Mouse (Mus musculus) adrenal gland, postnatal 25 days (tissue): ENCODE measurements around the gene Klhl40. TPM values are rescaled to one million over a fixed set of nuclear protein-coding genes. Genes with fewer than 3 reads are reported as not detected.

Source experiments
- DNase-seq: peaks from one replicate; pipeline ENCODE4 v3.0.0; 2021; ENCODE audit warnings: mixed read lengths
- total RNA-seq: library from RNA; stranded (reverse); gene quantifications from 2 replicates; pipeline ENCODE4 v1.2.3, GENCODE M21; 2021

The Klhl40 gene
- total RNA-seq, 1 experiment from 2014 or later, result 0.18 TPM

DNA sequence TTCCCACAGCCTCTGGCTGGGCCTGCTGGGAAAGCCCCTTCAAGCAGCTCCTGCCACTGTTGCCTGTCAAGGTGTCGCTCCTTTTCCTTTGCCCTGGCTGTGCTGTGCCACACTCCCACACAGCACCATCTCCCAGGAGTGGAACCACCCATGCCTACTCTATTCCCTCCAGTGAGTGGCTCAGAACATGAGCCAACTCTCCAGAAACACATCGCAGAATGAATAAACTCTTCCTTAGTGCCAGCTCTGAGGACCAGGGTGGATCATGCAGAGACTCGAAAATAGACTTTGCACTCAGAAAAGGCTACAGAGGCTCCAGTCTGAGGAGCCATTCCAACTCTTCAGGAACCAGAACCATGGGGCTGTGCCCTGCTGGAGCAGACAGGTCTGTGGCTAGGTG, 48.9 kb downstream of the Klhl40 start:
- DNase-seq, result no peak

DNA sequence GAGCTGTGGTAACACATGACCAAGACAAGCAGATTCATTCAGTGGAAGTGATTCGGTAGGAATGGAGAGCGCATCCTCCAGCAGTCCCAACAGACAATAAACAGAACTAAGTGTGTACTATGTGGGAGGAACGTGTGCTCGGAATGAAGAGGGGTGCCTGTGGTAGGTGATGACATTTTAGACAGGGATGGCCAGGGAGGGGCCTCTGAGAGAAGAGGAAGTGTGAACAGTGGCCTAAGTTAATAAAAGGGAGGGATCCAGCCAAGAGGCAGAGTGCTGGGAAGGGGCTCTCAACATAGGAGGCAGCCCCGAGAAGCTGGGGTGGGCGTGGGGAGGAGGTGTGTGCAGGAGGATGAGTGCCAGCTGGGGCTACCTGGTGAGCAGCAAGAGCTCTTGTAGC, 50.9 kb downstream of the Klhl40 start:
- no peak for DNase-seq

DNA sequence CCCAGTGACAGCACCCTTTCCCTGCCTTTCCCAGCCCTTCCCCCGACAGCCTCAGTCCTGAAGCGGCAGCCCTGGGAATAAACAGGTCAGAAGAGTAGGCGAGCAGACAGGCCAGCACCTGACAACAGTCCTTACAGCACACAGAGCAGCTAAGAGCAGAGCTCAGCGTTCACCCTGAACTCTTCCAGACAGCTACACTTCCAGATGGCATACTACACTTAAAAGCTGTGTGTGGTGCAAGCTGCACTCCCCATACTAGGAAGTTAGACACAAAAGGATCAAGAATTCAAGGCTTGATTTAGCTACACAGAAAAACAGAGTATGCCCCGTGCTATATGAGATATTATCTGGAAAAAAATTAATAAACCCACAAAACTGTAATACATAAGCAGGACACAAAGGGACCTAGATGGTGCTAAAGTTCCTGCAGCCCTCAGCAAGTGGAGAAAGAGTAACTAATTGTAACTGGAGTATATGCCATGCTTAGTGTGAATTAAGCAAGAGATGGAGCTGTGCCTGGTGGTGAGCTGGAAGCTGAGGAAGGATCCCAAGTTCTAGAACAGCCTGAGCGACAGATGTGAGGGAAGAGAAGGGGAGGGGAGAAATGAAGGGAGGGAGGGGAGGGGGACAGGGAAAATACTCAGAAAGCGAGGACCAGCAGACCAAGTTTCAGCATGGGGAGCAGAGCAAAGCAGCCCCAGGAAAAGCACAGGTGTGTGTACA, 52.0 kb downstream of the Klhl40 start:
- DNase-seq, result no peak

DNA sequence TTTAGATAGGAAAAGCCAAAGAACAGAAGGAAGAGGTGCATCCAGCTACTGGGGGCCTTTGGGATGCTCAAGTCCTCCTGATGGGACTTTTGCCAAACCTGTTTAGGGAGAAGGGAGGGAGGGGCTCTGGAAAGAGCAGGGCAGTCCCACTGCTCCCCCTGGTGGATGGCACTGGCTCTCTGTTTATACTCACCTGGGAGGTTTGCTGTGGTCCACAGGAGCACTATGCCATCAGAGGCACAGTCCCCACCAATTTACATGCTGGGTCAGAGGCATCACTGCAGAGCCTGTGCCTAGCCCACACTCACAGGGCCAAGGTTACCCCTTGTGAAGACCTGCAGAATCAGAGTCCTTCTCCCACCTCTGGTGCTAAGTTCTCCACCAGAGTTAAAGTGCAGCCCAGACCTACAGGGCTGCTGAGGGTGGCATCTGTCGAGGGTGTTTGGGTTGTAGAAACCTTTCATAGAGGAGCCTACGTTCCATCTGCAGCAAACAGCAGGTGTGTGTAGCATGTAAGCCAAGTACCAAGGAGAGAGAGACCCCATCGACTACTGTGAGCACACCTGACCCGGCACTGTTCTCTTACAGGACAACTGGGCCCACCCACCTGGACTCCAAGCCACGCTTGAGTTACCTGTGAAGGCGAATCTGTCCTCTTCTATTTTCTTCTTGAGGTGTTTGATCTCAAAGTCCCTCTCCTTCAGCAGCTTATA, 53.0 kb downstream of the Klhl40 start:
- peak; percentile 64 for DNase-seq

DNA sequence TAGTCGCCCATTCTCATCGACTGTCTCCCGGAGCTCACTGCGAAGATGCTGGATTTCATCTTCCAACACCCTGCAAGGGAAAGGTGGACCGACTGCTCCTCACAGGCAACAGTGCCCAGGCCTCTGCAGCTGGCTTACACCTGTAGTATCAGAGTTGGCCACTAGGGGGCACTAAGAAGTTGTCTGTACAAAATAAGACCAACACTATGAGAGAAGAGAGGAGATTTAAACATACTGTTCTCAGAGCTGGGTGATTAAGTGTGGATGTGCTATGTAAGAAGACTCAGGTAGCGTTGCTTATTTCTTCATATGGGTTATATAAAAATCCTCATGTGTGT, 53.5 kb downstream of the Klhl40 start:
- peak; percentile 74 for DNase-seq

Other genes starting within 250 kb of the Klhl40 start
- gene Lyzl4, start 135.5 kb upstream of the Klhl40 start, total RNA-seq, result not detected in 2 replicates
- 0.18 and 0.62 TPM in 2 replicates for gene Vipr1, start 134.9 kb upstream of the Klhl40 start, total RNA-seq
- 4.9 and 5.3 TPM in 2 replicates for gene Sec22c, start 72.1 kb upstream of the Klhl40 start, total RNA-seq
- gene Ss18l2, start 67.3 kb upstream of the Klhl40 start, total RNA-seq, result 41.6 and 44.9 TPM in 2 replicates
- gene Nktr, start 58.4 kb upstream of the Klhl40 start, total RNA-seq, result 90.6 and 90.8 TPM in 2 replicates
- 33.3 and 55.7 TPM in 2 replicates for gene Zfp651, start 18.3 kb upstream of the Klhl40 start, total RNA-seq
- not detected in 2 replicates for gene Hhatl, start 14.9 kb downstream of the Klhl40 start, total RNA-seq
- 1.3 and 1.5 TPM in 2 replicates for gene Ccdc13, start 61.9 kb downstream of the Klhl40 start, total RNA-seq
- 77.9 and 79.7 TPM in 2 replicates for gene Higd1a, start 80.8 kb downstream of the Klhl40 start, total RNA-seq
- 0.33 and 0.52 TPM in 2 replicates for gene Ackr2, start 120.7 kb downstream of the Klhl40 start, total RNA-seq
- 0.36 and 2.7 TPM in 2 replicates for gene Cyp8b1, start 138.7 kb downstream of the Klhl40 start, total RNA-seq
- gene Fam198a, start 173.4 kb downstream of the Klhl40 start, total RNA-seq, result 2.0 and 2.9 TPM in 2 replicates
- 16.3 and 21.3 TPM in 2 replicates for gene Pomgnt2, start 219.5 kb downstream of the Klhl40 start, total RNA-seq